Mouse (Mus musculus): ENCODE measurements around the gene Gpatch3. TPM values are rescaled to one million over a fixed set of nuclear protein-coding genes. Genes with fewer than 3 reads are reported as not detected.

The Gpatch3 gene
- polyA plus RNA-seq, 1 experiment from 2014 or later: 7.3 TPM

GRCm38 (mm10) chr4:133559846-133560245 lies 14.7 kb upstream of the Gpatch3 start:
- Histone ChIP-seq H3K4me2 (no peak overlapping the region), H3K27ac (no peak overlapping the region), H3K4me3 (no peak overlapping the region), H3K36me3 (no peaks in the 10 kb centered on the region), H3K27me3 (peaks cover 6% of the 10 kb centered on the region; the same call in 1 of the 2 replicates), H3K9me3 (no peaks in the 10 kb centered on the region), H3K9ac (no peak overlapping the region), H3K4me1 (no peaks in the 10 kb centered on the region)
- ATAC-seq (ENCODE audit: insufficient number of reproducible peaks, low FRiP score, low TSS enrichment, low read depth): no peak
- 68% methylated on average over 4 of the region's 4 CpGs for WGBS

- H3K27me3 ChIP-seq: no peaks in the 10 kb centered on the region
- H3K9ac ChIP-seq: no peak overlapping the region
- H3K4me2 ChIP-seq: no peak overlapping the region
- H3K36me3 ChIP-seq: no peaks in the 10 kb centered on the region
- no peak overlapping the region for H3K4me3 ChIP-seq
- no peaks in the 10 kb centered on the region for H3K4me1 ChIP-seq
- no peak overlapping the region for H3K27ac ChIP-seq
- no peaks in the 10 kb centered on the region for H3K9me3 ChIP-seq
- 44% methylated on average over 4 of the region's 4 CpGs for WGBS
- no peak for ATAC-seq (ENCODE audit: insufficient number of reproducible peaks, low FRiP score, low TSS enrichment, low read depth)
These were observed 12.9 kb upstream of the Gpatch3 start for GRCm38 (mm10) chr4:133561622-133562021.

- H3K4me3 ChIP-seq: no peak overlapping the region
- no peak overlapping the region for H3K9ac ChIP-seq
- no peaks in the 10 kb centered on the region for H3K9me3 ChIP-seq
- 66% methylated on average over 11 of the region's 11 CpGs for WGBS
- H3K27me3 ChIP-seq: no peaks in the 10 kb centered on the region
- H3K4me1 ChIP-seq: no peaks in the 10 kb centered on the region
- H3K4me2 ChIP-seq: no peak overlapping the region
- H3K27ac ChIP-seq: no peak overlapping the region
- ATAC-seq (ENCODE audit: insufficient number of reproducible peaks, low FRiP score, low TSS enrichment, low read depth): no peak
- H3K36me3 ChIP-seq: no peaks in the 10 kb centered on the region
These were observed 11.4 kb upstream of the Gpatch3 start for GRCm38 (mm10) chr4:133563123-133563571.

- H3K9me3 ChIP-seq: no peaks in the 10 kb centered on the region
- H3K9ac ChIP-seq: no peak overlapping the region
- no peak overlapping the region for H3K4me3 ChIP-seq
- H3K4me2 ChIP-seq: no peak overlapping the region
- no peak for ATAC-seq (ENCODE audit: insufficient number of reproducible peaks, low FRiP score, low TSS enrichment, low read depth)
- H3K27me3 ChIP-seq: no peaks in the 10 kb centered on the region
- H3K27ac ChIP-seq: no peak overlapping the region
- no peaks in the 10 kb centered on the region for H3K36me3 ChIP-seq
- H3K4me1 ChIP-seq: no peaks in the 10 kb centered on the region
- 17% methylated on average over 8 of the region's 8 CpGs for WGBS
These were observed 7.3 kb upstream of the Gpatch3 start for GRCm38 (mm10) chr4:133567251-133567650.

- Histone ChIP-seq H3K4me3 (no peak overlapping the region), H3K9me3 (no peaks in the 10 kb centered on the region), H3K9ac (no peak overlapping the region), H3K4me2 (no peak overlapping the region), H3K4me1 (peaks cover 3% of the 10 kb centered on the region; the same call in 1 of the 2 replicates), H3K27ac (no peak overlapping the region), H3K36me3 (no peaks in the 10 kb centered on the region), H3K27me3 (no peaks in the 10 kb centered on the region)
- WGBS: 82% methylated on average over 10 of the region's 10 CpGs
- no peak for ATAC-seq (ENCODE audit: insufficient number of reproducible peaks, low FRiP score, low TSS enrichment, low read depth)
These were observed 5.1 kb upstream of the Gpatch3 start for GRCm38 (mm10) chr4:133569291-133570065.

- Histone ChIP-seq H3K4me2 (no peak overlapping the region), H3K9ac (no peak overlapping the region), H3K4me1 (peaks cover 4% of the 10 kb centered on the region; the same call in 1 of the 2 replicates), H3K27me3 (no peaks in the 10 kb centered on the region), H3K36me3 (no peaks in the 10 kb centered on the region), H3K9me3 (no peaks in the 10 kb centered on the region), H3K27ac (no peak overlapping the region), H3K4me3 (no peak overlapping the region)
- ATAC-seq (ENCODE audit: insufficient number of reproducible peaks, low FRiP score, low TSS enrichment, low read depth): no peak
- 54% methylated on average over 10 of the region's 10 CpGs for WGBS
These were observed 4.5 kb upstream of the Gpatch3 start for GRCm38 (mm10) chr4:133570066-133570466.

GRCm38 (mm10) chr4:133574843-133575202 lies 278 bp downstream of the Gpatch3 start:
- Histone ChIP-seq H3K27ac (peak overlapping the region; percentile 90), H3K9ac (peak overlapping the region; percentile 86), H3K4me3 (peak overlapping the region; percentile 99), H3K36me3 (peaks cover 20% of the 10 kb centered on the region), H3K27me3 (no peaks in the 10 kb centered on the region), H3K4me1 (peaks cover 10% of the 10 kb centered on the region; the same call in 1 of the 2 replicates), H3K4me2 (peak overlapping the region; percentile 88), H3K9me3 (no peaks in the 10 kb centered on the region)
- WGBS: under 1% methylated on average over 41 of the region's 41 CpGs
- ATAC-seq (ENCODE audit: insufficient number of reproducible peaks, low FRiP score, low TSS enrichment, low read depth): peak; percentile 40; the same call in 1 of the 2 replicates

- Histone ChIP-seq H3K4me3 (no peak overlapping the region), H3K27me3 (no peaks in the 10 kb centered on the region), H3K9me3 (no peaks in the 10 kb centered on the region), H3K4me2 (no peak overlapping the region), H3K27ac (no peak overlapping the region), H3K36me3 (peaks cover 46% of the 10 kb centered on the region), H3K9ac (no peak overlapping the region), H3K4me1 (peaks cover 13% of the 10 kb centered on the region; the same call in 1 of the 2 replicates)
- WGBS: 72% methylated on average over 12 of the region's 12 CpGs
- ATAC-seq (ENCODE audit: insufficient number of reproducible peaks, low FRiP score, low TSS enrichment, low read depth): no peak
These were observed 3.4 kb downstream of the Gpatch3 start for GRCm38 (mm10) chr4:133577983-133578382.

- Histone ChIP-seq H3K36me3 (peaks cover 66% of the 10 kb centered on the region), H3K9me3 (no peaks in the 10 kb centered on the region), H3K27ac (peak overlapping the region; percentile 85), H3K4me2 (peak overlapping the region; percentile 100), H3K9ac (peak overlapping the region; percentile 76), H3K27me3 (no peaks in the 10 kb centered on the region), H3K4me3 (peak overlapping the region; percentile 97), H3K4me1 (peaks cover 16% of the 10 kb centered on the region)
- ATAC-seq (ENCODE audit: insufficient number of reproducible peaks, low FRiP score, low TSS enrichment, low read depth): no peak
- 66% methylated on average over 6 of the region's 6 CpGs for WGBS
These were observed 9.1 kb downstream of the Gpatch3 start for GRCm38 (mm10) chr4:133583690-133584058.

GRCm38 (mm10) chr4:133584059-133584951 lies 9.8 kb downstream of the Gpatch3 start, which contains the start of gene Gpn2:
Gene Gpn2, plus strand, starts transcription at chr4:133584362.
- peaks cover 66% of the 10 kb centered on the region for H3K36me3 ChIP-seq
- peak within 1 kb of the TSS; percentile 100 for H3K4me2 ChIP-seq
- peak within 1 kb of the TSS; percentile 76 for H3K9ac ChIP-seq
- WGBS: 1% methylated on average over 65 of the region's 65 CpGs
- H3K27ac ChIP-seq: peak within 1 kb of the TSS; percentile 85
- H3K9me3 ChIP-seq: no peaks in the 10 kb centered on the region
- H3K27me3 ChIP-seq: no peaks in the 10 kb centered on the region
- H3K4me3 ChIP-seq: peak within 1 kb of the TSS; percentile 97
- ATAC-seq (ENCODE audit: insufficient number of reproducible peaks, low FRiP score, low TSS enrichment, low read depth): peak; percentile 71; the same call in 1 of the 2 replicates
- peaks cover 16% of the 10 kb centered on the region for H3K4me1 ChIP-seq

GRCm38 (mm10) chr4:133592570-133592969 lies 18.0 kb downstream of the Gpatch3 start:
- H3K36me3 ChIP-seq: peaks cover 54% of the 10 kb centered on the region
- H3K9ac ChIP-seq: no peak overlapping the region
- no peaks in the 10 kb centered on the region for H3K9me3 ChIP-seq
- no peak overlapping the region for H3K4me3 ChIP-seq
- WGBS: 32% methylated on average over 7 of the region's 7 CpGs
- H3K27ac ChIP-seq: no peak overlapping the region
- H3K27me3 ChIP-seq: no peaks in the 10 kb centered on the region
- ATAC-seq (ENCODE audit: insufficient number of reproducible peaks, low FRiP score, low TSS enrichment, low read depth): no peak
- H3K4me1 ChIP-seq: peaks cover 8% of the 10 kb centered on the region; the same call in 1 of the 2 replicates
- H3K4me2 ChIP-seq: no peak overlapping the region

GRCm38 (mm10) chr4:133595538-133595937 lies 21.0 kb downstream of the Gpatch3 start:
- peaks cover 24% of the 10 kb centered on the region for H3K36me3 ChIP-seq
- no peak overlapping the region for H3K4me3 ChIP-seq
- H3K27me3 ChIP-seq: peaks cover 18% of the 10 kb centered on the region
- H3K4me2 ChIP-seq: no peak overlapping the region
- peak overlapping the region; percentile 48 for H3K27ac ChIP-seq
- ATAC-seq (ENCODE audit: insufficient number of reproducible peaks, low FRiP score, low TSS enrichment, low read depth): no peak
- no peaks in the 10 kb centered on the region for H3K9me3 ChIP-seq
- H3K9ac ChIP-seq: no peak overlapping the region
- WGBS: 60% methylated on average over 7 of the region's 7 CpGs
- peaks cover 23% of the 10 kb centered on the region for H3K4me1 ChIP-seq
